Mouse (Mus musculus) adrenal gland, postnatal 0 days (tissue): ENCODE data around the gene Vmn1r234. TPM values are rescaled to one million over a fixed set of nuclear protein-coding genes. Genes with fewer than 3 reads are reported as not detected.

Experiments used
- microRNA-seq: library from miRNA; unstranded; fragments of <30 nt; microRNA quantifications from one replicate; pipeline ENCODE4, GENCODE M21; 2016; ENCODE audit warnings: borderline replicate concordance; ENCODE audit not compliant: insufficient number of aligned reads
- polyA plus RNA-seq: library from polyadenylated mRNA; unstranded; fragments of >200 nt; fragmentation: Nextera tagmentation; extraction: Ambion mirVana; gene quantifications from 2 replicates; pipeline ENCODE4 v1.2.1, GENCODE M21; 2015

Vmn1r234 gene
- polyA plus RNA-seq, result not detected in 2 replicates

GRCm38 (mm10) chr17:21225787-21226186, at the start of gene Vmn1r234:
Gene Vmn1r234, plus strand, starts transcription at chr17:21226087.

GRCm38 (mm10) chr17:21256111-21256510, 30.2 kb downstream of the Vmn1r234 start, which contains the start of gene Vmn1r235:
Gene Vmn1r235, plus strand, starts transcription at chr17:21256411.

GRCm38 (mm10) chr17:21282642-21283041, 56.8 kb downstream of the Vmn1r234 start, which contains the start of gene Vmn1r236:
Gene Vmn1r236, plus strand, starts transcription at chr17:21282942.

Small RNA genes lying within 50 kb of the gene (microRNA-seq; reads per million reads assigned to microRNA genes)
- not detected for gene Gm26384

Other genes with a start within 250 kb of the Vmn1r234 start
- gene Vmn1r233, start 229.6 kb upstream of the Vmn1r234 start, polyA plus RNA-seq, result not detected in 2 replicates
- gene Zfp160, start 217.2 kb upstream of the Vmn1r234 start, polyA plus RNA-seq, result 10.3 and 10.5 TPM in 2 replicates
- not detected in 2 replicates for gene Vmn1r235, start 30.3 kb downstream of the Vmn1r234 start, polyA plus RNA-seq
- not detected in 2 replicates for gene Vmn1r236, start 56.9 kb downstream of the Vmn1r234 start, polyA plus RNA-seq
- not detected in 2 replicates for gene Vmn1r237, start 85.8 kb downstream of the Vmn1r234 start, polyA plus RNA-seq
- 6.4 and 6.7 TPM in 2 replicates for gene Zfp677, start 157.7 kb downstream of the Vmn1r234 start, polyA plus RNA-seq
- 7.4 TPM in 2 replicates for gene Zfp54, start 197.1 kb downstream of the Vmn1r234 start, polyA plus RNA-seq
- 14.5 and 15.4 TPM in 2 replicates for gene Zfp51, start 224.3 kb downstream of the Vmn1r234 start, polyA plus RNA-seq